Mouse (Mus musculus): Measurements from ENCODE around the gene Ppp1r12c. TPM values are rescaled to one million over a fixed set of nuclear protein-coding genes. Genes with fewer than 3 reads are reported as not detected.
"Not testable (repeated sequence)": the region's sequence is repeated elsewhere in the genome, so short reads cannot be mapped to it uniquely, and the experiment has no call there.

The Ppp1r12c gene
- polyA plus RNA-seq, 1 experiment = 267 TPM

DNA sequence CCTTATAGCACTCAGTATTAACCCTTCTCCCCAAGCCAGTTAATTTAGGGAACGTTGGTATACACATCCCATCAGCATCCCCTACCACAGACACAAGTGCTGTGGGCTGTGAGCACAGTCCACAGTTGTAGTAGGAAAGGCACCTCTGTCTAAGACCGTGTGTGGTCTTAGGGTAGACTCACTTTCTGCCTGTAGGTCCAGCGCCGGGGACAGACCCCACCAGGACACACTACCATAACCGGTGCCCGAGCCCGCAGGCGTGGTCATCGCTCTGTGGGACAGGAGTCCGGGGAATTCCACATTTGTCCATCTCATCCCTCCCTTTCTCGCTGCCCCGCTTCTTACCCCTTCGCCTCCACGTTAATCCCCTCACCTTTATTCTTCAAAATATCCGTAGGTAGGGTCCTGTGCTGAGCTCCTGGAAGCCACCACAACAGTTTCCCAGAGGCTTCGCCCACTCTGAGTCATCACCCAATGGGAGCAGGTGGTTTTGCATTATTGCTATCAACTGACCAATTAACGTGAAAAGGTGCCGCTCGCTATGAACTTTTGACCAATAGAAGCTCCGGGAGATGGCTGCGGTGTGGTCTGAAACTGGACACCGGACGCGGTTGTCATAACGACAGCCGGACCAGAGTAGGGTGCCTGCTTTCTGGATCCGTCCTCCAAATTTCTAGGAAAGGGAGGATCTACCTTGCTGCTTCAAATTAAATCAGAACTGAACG lies 30.7 kb upstream of the Ppp1r12c start, which contains the start of gene Dnaaf3:
Gene Dnaaf3 (minus strand): TSS at position 449 of the 725 bp plus-strand sequence.
- Histone ChIP-seq H3K4me1 (peaks cover 18% of the 10 kb centered on the region), H3K27me3 (replicated peaks) (peaks cover 38% of the 10 kb centered on the region), H3K9me3 (no peaks in the 10 kb centered on the region), H3K36me3 (replicated peaks; ENCODE audit: low read length) (no peaks in the 10 kb centered on the region), H3K4me3 (replicated peaks) (peak within 1 kb of the TSS; percentile 79)
- TF ChIP-seq FLI1 (IDR thresholded peaks at IDR 0.05; ENCODE audit: low read length) (no peak), GATA1 (IDR thresholded peaks at IDR 0.05; ENCODE audit: borderline replicate concordance, low read length) (no peak)

DNA sequence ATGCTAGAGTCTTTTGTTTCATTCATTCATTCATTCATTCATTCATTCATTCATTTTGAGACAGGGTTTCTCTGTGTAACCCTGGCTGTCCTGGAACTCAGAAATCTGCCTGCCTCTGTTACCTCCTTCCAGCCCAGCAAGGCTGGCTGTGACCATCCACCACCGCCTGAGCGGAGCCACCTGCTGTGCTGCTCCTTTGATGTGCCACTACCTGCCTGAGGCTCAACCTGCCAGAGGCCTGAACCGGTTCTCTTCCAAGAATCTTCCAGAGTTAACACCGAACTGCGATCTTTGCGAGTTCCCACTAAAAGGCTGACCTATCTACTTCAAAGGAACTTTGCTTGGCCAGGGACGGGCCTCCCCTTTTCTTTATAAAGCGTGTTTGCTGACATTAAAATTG lies 28.7 kb upstream of the Ppp1r12c start:
- H3K4me3 ChIP-seq (replicated peaks); H3K36me3 ChIP-seq (replicated peaks; ENCODE audit: low read length); H3K9me3 ChIP-seq: not testable (repeated sequence)
- Histone ChIP-seq H3K4me1 (peaks cover 35% of the 10 kb centered on the region), H3K27me3 (replicated peaks) (peaks cover 35% of the 10 kb centered on the region)

- Histone ChIP-seq H3K4me1 (peaks cover 49% of the 10 kb centered on the region), H3K9me3 (no peaks in the 10 kb centered on the region), H3K4me3 (replicated peaks) (peak overlapping the region; percentile 88), H3K27me3 (replicated peaks) (peaks cover 20% of the 10 kb centered on the region), H3K36me3 (replicated peaks; ENCODE audit: low read length) (no peaks in the 10 kb centered on the region)
- TF ChIP-seq FLI1 (IDR thresholded peaks at IDR 0.05; ENCODE audit: low read length) (no peak), GATA1 (IDR thresholded peaks at IDR 0.05; ENCODE audit: borderline replicate concordance, low read length) (no peak)
Measured at GRCm38 (mm10) chr7:4527302-4527689, 25.8 kb upstream of the Ppp1r12c start.

DNA sequence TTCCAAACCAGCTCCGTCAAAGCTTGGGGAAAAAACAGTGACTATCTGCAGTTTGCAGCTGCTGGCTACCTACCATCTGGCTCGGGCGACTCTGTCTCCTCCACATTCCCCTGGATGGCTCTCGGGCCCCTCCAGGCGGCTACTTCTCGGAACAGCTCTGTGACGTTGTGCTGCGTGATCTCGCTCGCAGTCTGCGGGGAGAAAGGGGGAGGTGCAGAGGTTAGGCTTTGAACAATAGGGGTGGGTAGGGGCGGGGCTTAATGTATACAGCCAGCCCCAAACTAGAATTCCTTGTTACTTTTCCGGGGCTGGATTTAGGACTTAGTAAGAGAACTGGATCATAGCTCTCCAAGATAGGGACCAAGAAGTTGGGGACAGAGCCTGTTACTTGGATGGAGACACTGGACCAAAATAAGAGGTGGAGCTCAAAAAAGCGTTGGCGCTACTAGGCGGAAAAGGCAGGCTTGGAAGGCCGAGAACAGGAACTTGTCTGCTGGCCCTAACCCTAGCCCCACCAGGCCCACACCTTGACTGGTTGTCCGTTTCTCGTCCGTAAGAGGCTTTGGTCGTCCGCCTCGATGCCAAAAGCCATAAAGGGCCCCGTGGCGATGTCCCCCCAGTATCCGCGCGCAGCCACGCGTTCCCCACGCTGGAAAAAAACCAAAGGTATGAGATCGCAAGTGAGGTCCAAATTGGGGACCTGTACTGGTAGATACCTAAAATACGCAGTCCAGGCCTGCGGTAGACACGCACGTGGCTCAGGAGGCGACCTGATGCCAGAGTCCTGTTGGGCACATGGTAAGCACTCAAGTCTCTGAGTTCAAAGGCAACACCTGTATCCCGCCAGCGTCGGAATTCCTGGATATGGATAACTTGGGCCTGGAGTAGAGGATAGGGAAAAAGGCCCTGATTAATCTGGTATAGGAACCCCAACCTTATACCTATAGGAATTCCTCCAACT lies 25.1 kb upstream of the Ppp1r12c start:
- no peaks in the 10 kb centered on the region for H3K9me3 ChIP-seq
- peaks cover 49% of the 10 kb centered on the region for H3K4me1 ChIP-seq
- peaks cover 17% of the 10 kb centered on the region for H3K27me3 ChIP-seq (replicated peaks)
- TF ChIP-seq GATA1 (IDR thresholded peaks at IDR 0.05; ENCODE audit: borderline replicate concordance, low read length) (no peak), FLI1 (IDR thresholded peaks at IDR 0.05; ENCODE audit: low read length) (no peak)
- H3K36me3 ChIP-seq (replicated peaks; ENCODE audit: low read length) = no peaks in the 10 kb centered on the region
- H3K4me3 ChIP-seq (replicated peaks) = peak overlapping the region; percentile 88

DNA sequence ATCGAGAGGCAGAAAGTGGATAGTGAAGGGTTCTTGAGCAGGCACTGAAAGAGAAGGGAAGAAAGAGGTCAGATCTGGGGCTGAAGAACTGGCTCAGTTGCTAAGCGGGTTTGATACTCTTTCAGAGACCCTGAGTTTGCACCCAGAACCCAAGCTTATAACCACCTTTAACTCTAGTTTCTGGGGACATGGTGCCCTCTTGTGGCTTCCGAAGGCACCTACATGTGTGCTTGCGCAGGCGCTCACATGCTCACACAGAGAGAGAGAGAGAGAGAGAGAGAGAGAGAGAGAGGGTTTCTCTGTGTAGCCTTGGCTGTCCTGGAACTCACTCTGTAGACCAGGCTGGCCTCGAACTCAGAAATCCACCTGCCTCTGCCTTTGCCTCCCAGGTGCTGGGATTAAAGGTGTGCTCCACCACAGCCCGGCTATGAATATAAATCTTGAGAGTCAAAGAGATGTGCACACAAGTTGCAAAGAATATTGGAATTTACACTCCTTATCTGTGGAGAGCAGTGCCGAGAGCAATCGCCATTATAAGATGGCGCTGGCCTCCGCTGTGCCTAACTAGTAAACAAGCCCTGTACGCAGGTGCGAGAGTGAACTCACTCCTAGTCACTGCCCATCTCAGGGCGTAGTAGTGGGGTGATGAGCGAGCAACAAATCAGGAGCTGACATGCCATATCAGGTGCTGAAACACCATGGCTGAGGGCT lies 22.9 kb upstream of the Ppp1r12c start, which contains the start of gene Tnni3:
Gene Tnni3 (minus strand): TSS at position 18 of the 711 bp plus-strand sequence.
- not testable (repeated sequence) for H3K9me3 ChIP-seq; H3K4me3 ChIP-seq (replicated peaks); H3K36me3 ChIP-seq (replicated peaks; ENCODE audit: low read length)
- Histone ChIP-seq H3K27me3 (replicated peaks) (peaks cover 16% of the 10 kb centered on the region), H3K4me1 (peaks cover 64% of the 10 kb centered on the region)

GRCm38 (mm10) chr7:4523205-4524130 lies 22.0 kb upstream of the Ppp1r12c start:
- peaks cover 16% of the 10 kb centered on the region for H3K27me3 ChIP-seq (replicated peaks)
- peaks cover 70% of the 10 kb centered on the region for H3K4me1 ChIP-seq
- H3K4me3 ChIP-seq (replicated peaks) = no peak overlapping the region
- no peaks in the 10 kb centered on the region for H3K9me3 ChIP-seq
- TF ChIP-seq FLI1 (IDR thresholded peaks at IDR 0.05; ENCODE audit: low read length) (no peak), GATA1 (IDR thresholded peaks at IDR 0.05; ENCODE audit: borderline replicate concordance, low read length) (no peak)
- no peaks in the 10 kb centered on the region for H3K36me3 ChIP-seq (replicated peaks; ENCODE audit: low read length)

GRCm38 (mm10) chr7:4522292-4522691 lies 20.8 kb upstream of the Ppp1r12c start:
- TF ChIP-seq FLI1 (IDR thresholded peaks at IDR 0.05; ENCODE audit: low read length) = no peak
- TF ChIP-seq GATA1 (IDR thresholded peaks at IDR 0.05; ENCODE audit: borderline replicate concordance, low read length) = no peak
- Histone ChIP-seq H3K4me1 (peaks cover 69% of the 10 kb centered on the region), H3K27me3 (replicated peaks) (peaks cover 12% of the 10 kb centered on the region), H3K36me3 (replicated peaks; ENCODE audit: low read length) (no peaks in the 10 kb centered on the region), H3K9me3 (no peaks in the 10 kb centered on the region), H3K4me3 (replicated peaks) (no peak overlapping the region)

DNA sequence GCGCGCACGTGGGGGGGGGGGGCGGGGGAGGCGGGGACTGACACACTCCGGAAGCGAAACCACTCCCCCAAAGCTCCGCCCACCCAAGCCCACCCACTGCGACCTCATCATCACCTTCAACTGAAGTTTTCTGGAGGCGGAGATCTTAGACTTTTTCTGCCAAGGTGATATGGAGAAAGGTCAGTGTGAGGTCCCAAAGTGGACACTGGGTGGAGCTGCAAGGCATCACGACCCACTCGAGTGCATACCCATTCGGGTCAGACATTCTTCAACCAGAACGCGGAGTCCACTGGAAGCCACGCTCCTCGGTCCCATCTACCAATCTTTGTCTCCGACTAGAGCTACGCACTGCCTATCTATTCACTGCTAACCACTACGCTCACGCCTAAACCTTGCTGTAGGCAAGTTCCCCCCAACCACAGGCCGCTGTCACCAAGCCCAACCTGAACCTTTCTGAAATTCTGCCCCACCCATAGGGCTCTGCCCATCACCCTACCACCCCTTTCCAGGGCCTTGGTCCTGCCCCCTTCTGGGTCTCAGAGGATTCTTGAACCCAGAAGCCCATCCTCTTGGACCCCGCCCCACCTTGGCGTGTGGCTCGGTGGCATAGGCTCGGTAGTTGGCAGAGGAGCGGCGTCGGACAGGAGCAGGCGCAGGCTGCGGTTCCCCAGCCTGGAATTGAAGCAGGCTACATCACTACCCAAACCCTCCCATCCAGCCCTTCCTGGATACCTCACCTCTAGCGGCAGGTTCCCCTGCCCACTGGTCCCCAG lies 19.9 kb upstream of the Ppp1r12c start:
- no peaks in the 10 kb centered on the region for H3K36me3 ChIP-seq (replicated peaks; ENCODE audit: low read length)
- peaks cover 12% of the 10 kb centered on the region for H3K27me3 ChIP-seq (replicated peaks)
- no peak overlapping the region for H3K4me3 ChIP-seq (replicated peaks)
- TF ChIP-seq FLI1 (IDR thresholded peaks at IDR 0.05; ENCODE audit: low read length) = no peak
- no peak for TF ChIP-seq GATA1 (IDR thresholded peaks at IDR 0.05; ENCODE audit: borderline replicate concordance, low read length)
- peaks cover 69% of the 10 kb centered on the region for H3K4me1 ChIP-seq
- H3K9me3 ChIP-seq = no peaks in the 10 kb centered on the region
